Mouse (Mus musculus) kidney, adult 9 months (tissue): ENCODE measurements at regions not wholly inside any gene's neighbourhood (a gene's known extent, or its start where the extent isn't known, plus 50 kb on each side); places are given as distances from the start of the nearest gene placed in this dataset.

Experiments
- DNase-seq: peaks from one replicate; pipeline ENCODE4 v3.0.0; 2022

DNA sequence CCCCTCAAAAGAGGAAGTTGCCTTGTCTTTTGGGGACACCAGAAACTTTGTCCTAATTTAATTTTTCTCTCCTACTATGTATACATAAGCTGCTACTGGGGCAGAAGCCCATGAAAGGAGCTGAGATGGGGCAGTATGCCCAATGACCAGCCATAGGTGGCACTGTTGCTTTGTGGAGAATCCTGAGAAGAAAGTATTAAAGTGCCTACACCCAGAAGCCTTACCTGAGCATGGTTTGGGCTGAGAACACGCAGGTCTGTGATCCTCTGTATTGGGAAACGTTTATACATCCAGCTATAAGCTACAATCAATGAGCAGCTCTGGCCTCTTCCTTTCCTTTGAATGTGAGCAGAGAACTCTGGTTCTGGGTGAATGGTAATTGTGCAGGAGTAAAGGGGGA lies 1088.5 kb downstream of the Jrkl start:
- peak; percentile 24 for DNase-seq

DNA sequence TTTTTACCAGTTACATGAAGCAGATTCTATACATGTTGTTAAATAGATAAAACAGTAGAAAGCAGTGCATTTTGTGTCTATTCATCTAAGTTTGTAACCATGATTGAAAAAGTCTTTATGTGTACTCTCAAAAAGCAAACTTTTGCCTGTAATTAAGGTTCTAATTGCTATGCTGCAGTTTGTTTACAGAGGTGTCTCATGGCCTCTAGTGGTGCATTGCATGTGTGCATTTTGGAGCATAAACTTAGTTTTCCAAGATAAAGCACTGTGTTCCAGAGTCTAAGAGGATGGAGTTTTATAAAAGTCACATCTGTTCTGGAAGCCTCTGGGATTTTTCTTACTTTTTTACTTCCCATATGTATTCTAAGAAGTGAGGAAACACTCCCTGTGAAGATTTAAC lies 1132.3 kb downstream of the Jrkl start:
- DNase-seq, result peak; percentile 3
